Mouse (Mus musculus): ENCODE results near the gene Gabbr2. TPM values are rescaled to one million over a fixed set of nuclear protein-coding genes. Genes with fewer than 3 reads are reported as not detected.

Gene Gabbr2
- total RNA-seq, 2 experiments from 2014 or later, result 1.2 to 1.6 TPM

DNA sequence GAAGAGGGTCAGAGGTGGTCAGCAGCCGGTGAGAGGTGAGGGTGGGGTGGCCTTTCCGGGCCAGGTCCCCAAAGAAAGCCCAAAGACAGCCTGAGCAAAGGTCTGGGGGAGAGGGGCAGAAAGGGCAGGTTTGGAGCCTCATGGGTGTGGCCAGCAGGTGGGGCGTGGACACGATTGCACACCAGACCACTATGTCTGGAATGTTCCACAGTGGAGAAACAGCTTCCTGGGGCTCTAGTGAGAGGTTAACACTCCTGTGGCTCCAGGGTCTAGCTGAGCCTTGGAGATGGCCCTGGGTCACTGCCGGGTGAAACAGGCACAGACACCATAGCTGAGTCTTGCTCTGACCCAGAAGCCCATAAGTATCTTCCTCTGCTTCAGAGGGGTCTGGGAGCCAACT is 368.7 kb downstream of the Gabbr2 start:
- DNase-seq (ENCODE audit: low spot score in 2 of 2), result no peak

DNA sequence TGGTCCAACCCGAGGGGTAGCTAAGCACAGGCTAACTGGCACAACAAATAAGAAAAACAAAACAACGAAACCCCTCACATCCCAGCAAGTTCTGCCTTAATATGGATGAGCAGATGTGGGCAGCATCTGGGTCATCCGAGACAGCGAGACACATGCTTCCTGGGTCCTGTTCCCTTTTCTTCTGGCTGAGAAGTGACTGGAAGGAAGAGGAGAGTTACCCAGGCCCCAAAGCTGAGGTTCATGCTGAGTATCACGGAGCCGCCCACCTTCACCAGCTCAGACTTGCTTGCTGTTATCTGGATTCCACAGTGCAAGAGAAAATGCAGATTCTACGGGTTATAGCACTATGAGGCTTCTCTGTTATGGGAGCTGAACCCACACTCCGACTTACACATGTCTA is 370.7 kb downstream of the Gabbr2 start:
- DNase-seq (ENCODE audit: low spot score in 2 of 2), result no peak

DNA sequence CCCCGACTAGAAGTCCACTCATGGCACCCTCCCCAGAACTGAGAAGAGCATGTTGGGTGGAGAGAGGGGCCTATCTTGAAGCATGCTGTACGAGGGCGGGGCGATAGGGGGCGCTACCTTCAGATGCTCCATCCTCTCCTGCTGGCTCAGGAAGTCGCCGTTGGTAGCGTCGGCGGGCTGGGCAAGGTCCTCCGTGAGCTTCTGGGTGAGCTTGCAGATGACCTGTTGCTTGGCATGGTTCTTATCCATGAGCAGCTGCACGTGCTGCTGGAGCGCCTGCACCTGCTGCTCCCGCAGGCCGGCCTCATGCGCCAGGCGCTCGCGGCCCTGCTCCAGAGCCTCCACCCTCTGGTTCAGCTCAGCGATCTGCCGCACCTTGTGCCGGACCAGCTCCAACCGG is 371.3 kb downstream of the Gabbr2 start:
- no peak for DNase-seq (ENCODE audit: low spot score in 2 of 2)

DNA sequence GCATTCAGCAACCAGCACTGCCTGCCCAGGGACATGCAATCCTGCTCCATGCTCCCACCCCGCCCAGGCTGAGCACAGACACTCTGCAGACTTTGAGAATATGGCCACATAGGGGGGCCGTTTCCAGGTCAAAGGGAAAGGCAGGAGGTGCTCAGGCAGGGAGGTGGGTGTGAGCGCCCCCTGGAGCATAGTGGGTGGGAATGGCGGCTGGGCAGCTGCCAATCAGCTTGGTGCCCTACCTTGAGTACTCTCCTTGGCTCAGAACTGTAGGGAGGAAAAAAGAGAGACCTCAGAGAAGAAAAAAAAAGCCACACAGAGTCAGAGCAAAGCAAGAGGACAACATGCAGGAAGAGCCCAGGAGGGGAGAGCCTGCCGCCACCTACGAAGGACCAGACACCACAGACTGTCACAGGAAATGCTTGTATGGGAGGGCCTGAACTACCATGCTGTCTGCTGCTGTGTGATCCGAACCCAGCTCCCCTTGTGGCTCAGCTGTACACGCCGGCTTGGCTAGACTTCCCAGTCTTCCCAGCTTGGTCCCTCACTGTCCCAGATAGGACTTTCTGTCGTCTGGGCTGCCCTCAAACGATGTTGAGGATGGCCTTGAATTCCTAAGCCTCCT is 373.4 kb downstream of the Gabbr2 start:
- no peak for DNase-seq (ENCODE audit: low spot score in 2 of 2)

DNA sequence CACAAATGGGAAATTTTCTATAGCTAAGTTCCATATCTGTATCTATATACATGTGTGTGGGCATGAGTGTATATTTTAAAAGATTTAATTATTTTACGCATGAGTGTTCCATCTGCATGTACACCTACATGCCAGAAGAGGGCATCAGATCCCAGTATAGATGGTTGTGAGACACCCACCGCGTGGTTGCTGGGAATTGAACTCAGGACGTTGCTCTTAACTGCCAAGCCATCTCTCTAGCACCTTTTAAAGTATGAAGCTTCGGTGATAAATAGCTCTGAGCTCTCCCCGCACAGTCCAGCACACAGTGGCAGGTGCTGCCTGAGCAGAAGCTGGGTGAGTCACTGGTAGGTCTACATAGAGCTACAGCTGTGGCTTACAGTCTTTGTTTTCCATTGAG is 374.3 kb downstream of the Gabbr2 start:
- DNase-seq (ENCODE audit: low spot score in 2 of 2), result no peak

DNA sequence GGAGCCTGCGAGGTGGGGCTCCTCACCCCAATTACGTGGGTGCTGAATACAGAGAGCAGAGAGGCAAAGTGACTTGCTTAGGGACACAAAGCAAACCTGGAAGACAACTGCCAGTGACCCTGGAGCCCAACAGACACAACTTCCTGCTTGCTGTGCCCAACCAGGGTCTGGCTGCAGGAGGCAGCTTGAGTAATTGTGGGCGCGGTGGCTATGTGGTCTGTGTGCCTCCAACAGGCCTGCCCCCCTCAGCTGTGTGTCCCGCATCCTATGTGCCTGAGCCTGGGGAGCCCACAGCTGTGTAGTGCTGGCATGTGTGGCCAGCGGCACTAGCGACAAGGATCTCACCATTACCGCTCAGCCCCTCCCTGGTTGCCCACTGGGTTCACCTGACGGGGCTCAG is 377.0 kb downstream of the Gabbr2 start:
- DNase-seq (ENCODE audit: low spot score in 2 of 2), result no peak

DNA sequence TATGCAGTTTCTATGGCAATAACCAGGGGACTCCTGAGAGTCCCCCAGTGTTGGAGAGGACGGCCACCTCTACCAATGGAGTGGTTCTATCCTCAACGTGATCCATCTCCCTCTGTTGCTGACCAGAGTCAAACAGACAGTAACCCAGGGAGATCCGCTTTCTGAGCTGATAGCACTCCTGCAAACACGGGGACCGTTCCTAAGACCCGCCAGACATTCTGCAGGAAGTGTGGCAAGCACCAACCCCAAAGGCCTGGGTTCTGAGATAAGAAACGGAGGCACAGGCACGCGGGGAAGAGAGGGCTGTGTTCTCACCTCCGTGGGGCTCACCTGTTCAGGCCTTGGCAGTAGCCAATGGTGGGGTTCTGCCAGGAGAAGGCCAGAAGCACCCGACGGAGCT is 378.1 kb downstream of the Gabbr2 start:
- no peak for DNase-seq (ENCODE audit: low spot score in 2 of 2)

Other genes with a start within 250 kb of the Gabbr2 start
- 10 to 100 TPM; 10.6 to 13.1 TPM for gene Anks6, start 65.6 kb upstream of the Gabbr2 start, total RNA-seq (2021)
- 1 to 10 TPM; 2.1 to 4.0 TPM for gene Galnt12, start 100.0 kb upstream of the Gabbr2 start, total RNA-seq (2021)
- 10 to 100 TPM; 80.5 to 89.6 TPM for gene Col15a1, start 216.3 kb upstream of the Gabbr2 start, total RNA-seq (2021)

Data from adrenal gland, postnatal 4 days (tissue).